Mouse (Mus musculus) erythroblast, adult 5-6 weeks (primary cell): ENCODE results near the gene Ccdc30. TPM values are rescaled to one million over a fixed set of nuclear protein-coding genes. Genes with fewer than 3 reads are reported as not detected.
A peak's percentile ranks its signal among the peaks of the same experiment; 100 is the strongest.

Experiments used
- ATAC-seq: replicated peaks from 2 replicates; pipeline ENCODE4 v1.8.0; 2016; ENCODE audit warnings: moderate number of reproducible peaks, mild to moderate bottlenecking, moderate TSS enrichment, inconsistent platforms; ENCODE audit not compliant: poor library complexity, low FRiP score, severe bottlenecking
- total RNA-seq, 2 experiments: library from RNA; stranded (forward) in 1 of 2; stranded (reverse) in 1 of 2; fragments of 150-400 nt in 1 of 2; fragments of 200-764, 138-1000 nt in 1 of 2; gene quantifications; 2 replicates each; pipeline versions ENCODE4 v1.2.3 to v1.2.4; 2015 to 2017; ENCODE audit warnings: low replicate concordance in 2 of 2

Ccdc30 gene
- total RNA-seq, 2 experiments from 2014 or later = not detected

DNA sequence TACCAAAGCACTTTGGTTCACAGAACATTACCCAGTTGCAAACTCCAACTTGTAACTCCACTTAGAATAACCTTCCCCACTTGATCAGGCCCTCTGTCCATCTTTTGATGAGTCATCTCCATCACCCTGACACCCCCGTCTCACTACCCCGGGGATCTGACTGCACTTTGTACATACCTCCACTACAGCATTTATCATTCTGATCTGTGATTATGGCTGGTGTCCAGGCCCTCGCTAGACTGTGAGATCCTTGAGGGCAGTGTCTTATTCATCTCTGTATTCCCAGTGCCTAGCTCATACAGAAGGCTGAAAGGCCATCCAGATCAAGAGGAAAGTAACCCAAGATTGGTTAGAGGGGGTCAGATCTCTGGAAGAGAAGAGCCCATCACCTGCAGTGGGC is 5.9 kb upstream of the Ccdc30 start:
- ATAC-seq = no peak

GRCm38 (mm10) chr4:119417894-119418293 is 2.6 kb upstream of the Ccdc30 start:
- peak; percentile 38 for ATAC-seq

DNA sequence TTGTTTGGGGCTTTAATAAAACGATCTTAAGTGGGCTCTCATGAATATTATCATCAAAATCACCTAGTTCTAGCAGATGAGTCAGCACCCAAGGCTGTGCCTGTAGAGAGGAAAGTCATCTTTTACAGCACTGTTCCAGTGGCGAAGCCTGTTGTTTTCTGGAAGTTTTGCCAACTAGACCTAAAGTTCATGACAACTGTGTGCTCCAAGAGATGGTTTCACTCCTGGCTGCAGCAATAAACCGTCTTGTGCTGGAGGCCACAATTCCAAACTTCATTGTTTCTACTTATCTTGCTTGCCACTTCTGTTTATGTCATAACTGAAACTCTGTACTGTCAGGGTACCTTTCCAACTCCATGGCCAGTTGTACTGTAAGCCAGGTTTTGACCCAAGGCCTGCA is 1.9 kb upstream of the Ccdc30 start:
- ATAC-seq = no peak

DNA sequence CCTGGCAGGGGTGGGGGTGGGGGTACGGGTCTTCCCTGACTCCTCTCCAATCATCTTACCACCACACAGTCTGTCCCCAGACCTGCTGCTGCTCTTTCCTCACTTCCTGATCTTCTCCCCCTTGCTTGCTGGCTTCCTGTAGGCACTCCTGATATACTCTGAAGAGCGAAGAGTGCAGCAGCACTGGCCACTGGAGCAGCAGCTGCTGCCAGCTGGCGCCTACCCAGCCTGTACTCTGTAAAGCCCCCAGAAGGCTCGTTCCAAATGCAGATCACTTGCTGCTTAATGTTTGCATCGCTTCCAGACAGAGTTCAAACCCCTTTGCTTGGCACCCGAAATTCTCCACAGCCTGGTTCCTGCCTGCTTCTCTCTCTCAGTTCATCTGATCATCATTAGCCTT is 2.5 kb downstream of the Ccdc30 start:
- ATAC-seq = no peak

DNA sequence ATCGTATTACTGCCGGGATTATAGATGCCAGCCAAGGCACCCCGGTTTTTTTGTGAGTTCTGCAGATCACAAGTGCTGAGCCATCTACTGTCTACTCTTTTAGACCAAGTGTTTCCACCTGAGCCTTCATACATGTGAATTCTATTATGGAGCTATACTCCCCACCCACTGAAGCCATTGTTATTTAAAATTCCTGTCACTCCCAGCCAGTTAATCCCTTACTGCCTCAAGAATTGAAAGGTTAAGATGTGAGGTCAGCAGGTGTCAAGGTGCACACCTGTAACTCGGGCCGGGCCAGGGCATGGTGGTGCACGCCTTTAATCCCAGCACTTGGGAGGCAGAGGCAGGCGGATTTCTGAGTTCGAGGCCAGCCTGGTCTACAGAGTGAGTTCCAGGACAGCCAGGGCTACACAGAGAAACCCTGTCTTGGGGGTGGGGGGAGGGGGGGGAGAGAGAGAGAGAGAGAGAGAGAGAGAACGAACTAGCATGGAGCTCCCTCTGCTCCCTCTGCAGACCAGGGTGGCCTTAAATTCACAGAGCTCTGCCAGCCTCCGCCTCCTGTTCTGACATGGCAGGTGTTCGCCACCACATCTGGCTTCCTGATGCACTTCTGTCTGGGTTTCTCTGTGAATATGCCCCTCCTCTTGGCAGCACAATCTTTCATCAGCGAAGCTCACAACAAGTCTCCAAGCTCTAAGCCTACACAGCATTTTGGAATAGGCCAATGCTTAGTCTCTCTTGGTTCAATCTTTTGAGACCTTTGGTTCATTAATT is 3.3 kb downstream of the Ccdc30 start:
- ATAC-seq = no peak

DNA sequence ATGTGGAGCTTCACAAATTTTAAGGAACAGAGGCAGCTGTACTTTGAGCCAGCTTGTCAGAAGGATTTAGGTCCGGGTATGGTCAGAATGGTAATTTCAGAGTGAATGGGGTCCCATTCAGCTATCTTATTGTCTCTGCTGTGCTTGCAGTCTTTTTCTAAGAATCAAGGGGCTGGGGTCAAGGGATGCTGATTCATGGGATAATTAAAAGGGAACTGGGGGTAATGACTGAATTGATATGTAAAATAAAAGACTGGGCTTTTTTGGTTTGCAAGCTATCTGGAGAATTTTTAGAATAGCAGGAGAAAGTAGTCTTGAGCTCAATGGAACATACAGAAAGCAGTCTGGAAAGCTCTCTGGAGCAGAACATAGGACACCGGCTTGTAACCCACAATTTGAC is 11.9 kb downstream of the Ccdc30 start:
- ATAC-seq = no peak

DNA sequence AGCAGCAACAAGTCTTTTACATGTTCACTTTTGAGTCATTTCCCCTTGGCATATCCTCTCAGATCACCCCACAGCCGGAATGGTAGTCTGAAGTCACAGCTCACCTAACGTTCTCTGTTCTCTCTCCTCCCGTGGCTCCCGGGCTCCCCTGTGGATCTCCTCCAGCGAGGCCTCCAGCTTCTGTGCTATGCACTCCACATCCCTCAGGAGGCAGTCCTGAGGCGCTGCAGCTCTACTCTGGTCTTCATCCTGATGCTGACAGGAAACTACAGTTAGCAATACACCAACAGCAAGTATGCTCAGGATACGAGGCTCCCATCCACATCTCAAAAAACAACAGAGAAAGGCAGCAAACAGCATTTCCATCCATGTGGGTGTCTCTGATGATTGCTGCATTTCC is 14.4 kb downstream of the Ccdc30 start:
- peak; percentile 56; the same call in 1 of the 2 replicates for ATAC-seq

DNA sequence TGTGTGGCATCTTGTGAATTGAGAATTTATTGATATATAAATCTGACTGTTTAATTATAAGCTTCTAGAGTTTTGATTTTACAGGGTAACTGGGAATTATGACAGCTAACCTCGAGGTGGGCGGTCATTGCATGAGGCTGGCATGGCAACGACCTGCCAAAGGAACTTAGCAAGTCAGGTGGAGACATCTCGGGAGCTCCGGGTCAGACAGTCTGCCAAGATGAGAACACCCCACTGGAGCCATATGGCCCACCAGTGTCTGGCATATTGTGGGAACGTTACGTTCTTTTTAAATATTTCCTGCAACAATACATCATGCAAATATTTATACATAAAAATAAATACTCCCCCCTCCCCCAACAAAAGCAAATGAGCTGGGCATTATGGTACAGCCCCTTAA is 16.6 kb downstream of the Ccdc30 start:
- no peak for ATAC-seq

DNA sequence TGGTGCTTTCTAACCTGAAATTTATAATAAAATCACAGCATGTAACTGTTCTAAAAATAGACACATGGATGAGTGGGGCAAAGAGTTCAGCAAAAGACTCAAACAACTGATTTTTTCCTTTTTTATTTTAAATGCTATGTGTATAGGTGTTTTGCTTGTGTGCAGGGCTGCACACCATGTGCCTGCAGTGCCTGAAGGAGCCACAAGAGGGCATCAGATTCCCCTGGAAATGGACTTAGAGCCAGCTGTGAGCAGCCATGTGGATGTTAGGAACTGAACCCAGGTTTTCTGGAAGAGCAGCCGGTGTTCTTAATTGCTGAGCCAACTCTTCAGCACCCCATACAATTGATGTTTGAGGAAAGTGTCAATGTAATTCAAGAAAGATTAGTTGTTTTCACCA is 25.0 kb downstream of the Ccdc30 start:
- peak; percentile 81 for ATAC-seq

DNA sequence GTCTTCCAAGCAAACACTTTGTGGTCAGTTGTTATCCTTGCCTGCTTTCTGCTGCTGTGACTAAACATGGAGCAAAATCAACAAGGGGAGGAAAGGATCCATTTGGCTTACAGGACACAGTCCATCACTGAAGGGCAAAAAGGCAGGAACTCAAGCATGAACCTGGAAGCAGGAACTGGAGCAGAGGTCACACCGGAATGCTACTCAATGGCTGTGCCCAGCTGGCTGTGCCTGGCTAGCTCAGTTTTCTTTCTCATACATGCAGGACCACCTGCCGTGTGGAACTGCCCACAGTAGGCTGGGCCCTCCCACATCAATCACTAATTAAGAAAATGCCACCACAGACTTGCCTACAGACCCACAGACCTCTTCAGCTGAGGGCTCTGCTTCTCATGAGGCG is 26.1 kb downstream of the Ccdc30 start:
- ATAC-seq = no peak

GRCm38 (mm10) chr4:119381471-119382190 is 33.7 kb downstream of the Ccdc30 start:
- ATAC-seq = no peak

DNA sequence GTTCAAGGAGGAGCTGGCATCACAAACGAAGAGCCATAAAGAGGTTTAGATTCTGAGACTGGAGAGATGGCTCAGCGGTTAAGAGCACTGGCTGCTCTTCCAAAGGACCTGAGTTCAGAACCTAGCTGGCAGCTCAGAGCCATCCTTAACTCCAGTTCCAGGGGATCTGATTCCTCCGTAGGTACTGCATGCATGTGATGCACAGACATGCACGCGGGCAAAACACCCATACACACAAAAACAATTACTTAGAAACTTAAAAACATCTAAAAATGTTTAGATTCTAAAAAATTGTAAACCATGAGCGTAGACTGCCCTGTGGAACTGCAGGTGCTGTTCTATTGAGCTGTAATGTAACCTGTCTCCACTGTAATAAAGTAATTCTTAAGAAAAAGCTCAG is 45.9 kb downstream of the Ccdc30 start:
- ATAC-seq = no peak

GRCm38 (mm10) chr4:119366758-119367526 is 48.4 kb downstream of the Ccdc30 start:
- ATAC-seq = no peak

GRCm38 (mm10) chr4:119362231-119362630 is 53.1 kb downstream of the Ccdc30 start:
- no peak for ATAC-seq

DNA sequence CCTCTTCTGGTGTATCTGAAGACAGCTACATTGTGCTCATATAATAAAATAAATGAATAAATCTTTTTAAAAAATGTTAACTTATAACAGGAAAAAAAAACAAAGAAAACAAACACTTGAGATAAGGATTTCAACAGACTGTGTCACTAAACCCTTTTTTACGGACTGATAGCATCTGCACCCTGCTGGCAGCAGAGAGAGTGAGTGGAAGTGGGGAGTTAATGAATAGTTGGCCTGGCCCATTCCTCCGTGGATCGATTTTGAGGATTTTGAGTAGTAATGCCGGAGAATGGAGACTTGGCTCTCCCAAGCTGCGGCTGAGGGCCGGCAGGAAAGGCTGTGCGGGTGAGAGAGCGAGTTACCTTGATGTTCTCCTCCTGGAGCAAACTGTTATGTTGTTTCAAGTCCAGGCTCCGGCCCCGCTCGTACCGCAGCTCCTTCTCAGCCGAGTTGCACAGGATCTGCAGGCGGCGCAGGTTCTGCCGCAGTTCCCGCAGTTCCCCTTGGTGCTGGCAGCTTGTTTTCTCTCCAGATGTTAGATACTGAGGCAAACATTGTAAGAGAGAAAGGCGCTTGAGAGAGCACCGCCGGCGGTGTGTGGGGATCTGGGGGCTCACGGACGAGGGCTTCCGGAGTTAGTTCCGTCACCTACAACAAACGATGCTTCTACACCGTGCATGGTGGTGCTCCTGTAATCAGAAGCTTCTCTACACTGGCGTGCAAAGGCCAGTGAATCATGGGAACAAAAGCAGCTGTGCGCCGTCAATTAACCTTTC is 55.9 kb downstream of the Ccdc30 start:
- no peak for ATAC-seq

GRCm38 (mm10) chr4:119345508-119345907 is 69.8 kb downstream of the Ccdc30 start:
- ATAC-seq = no peak

DNA sequence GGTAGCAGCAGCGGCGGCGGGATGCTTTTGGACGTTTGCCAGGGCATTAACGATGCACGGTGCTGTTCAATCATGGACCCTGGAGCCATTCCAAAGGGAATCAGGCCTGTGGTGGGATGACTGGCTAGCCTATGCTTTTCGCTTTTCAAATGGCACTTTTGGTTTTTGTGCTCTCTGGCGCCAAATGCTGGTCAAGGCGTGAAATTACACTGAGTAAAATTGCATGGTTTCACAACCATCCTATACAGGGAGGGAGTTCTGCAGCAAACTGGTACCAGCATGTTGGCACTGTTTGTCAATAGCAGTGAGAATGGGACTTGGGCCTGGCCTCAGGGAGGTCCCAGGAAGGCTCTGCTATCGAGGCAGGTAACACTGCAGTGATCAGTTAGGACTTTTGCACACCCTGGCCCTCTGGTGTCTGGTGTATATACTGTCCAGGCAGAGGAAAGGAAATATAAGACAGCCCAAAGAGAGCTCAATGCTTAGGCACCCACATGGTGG is 76.4 kb downstream of the Ccdc30 start:
- ATAC-seq = peak; percentile 83

DNA sequence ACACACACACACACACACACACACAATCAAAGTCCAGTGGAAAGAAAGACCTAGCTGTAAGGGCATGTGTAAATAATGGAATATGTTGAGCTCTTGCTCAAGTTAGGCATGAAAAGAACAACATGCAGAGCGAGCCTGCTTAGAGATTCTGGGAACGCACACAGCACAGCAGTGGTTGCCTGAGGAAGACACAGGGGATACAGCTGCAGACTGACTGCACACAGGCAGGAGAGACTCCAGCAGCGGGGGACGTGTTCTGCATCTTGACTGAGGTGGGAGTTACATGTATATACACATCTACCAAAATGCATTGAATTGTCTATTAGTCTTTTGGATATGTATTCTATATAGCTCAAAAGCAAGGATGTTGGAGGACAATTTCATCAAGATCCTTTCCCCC is 76.9 kb downstream of the Ccdc30 start:
- peak; percentile 19; the same call in 1 of the 2 replicates for ATAC-seq

DNA sequence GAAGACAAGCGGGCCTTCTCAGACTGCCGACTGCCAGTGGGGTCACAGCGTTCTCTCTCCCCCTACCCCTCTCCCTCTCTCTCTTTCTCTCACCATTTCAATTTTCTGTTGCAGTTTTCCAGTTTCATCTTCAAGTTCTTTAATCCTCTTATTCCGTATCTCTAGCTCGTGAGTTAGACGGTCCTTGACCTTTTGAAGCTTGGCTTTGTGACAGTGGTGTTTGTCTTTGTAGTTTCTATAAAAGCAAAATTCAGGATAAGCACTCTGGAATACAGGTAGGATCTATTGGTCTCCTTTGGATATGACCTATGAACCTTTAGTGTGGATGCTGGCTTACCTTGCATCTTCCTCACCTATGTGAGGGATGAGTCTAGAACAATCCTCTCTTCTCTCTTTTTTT is 81.8 kb downstream of the Ccdc30 start:
- no peak for ATAC-seq
